Mouse (Mus musculus) gastrocnemius, adult 8-10 months (tissue): ENCODE measurements around the gene Eef2. TPM values are rescaled to one million over a fixed set of nuclear protein-coding genes. Genes with fewer than 3 reads are reported as not detected.

Source experiments
- total RNA-seq, 4 experiments: library from RNA; stranded (reverse); gene quantifications; 2 replicates each; pipeline ENCODE4 v1.2.4; 2022

Eef2 gene
- total RNA-seq, 4 experiments from 2014 or later: 1,293 to 1,550 (median 1,345) TPM

Other genes starting within 250 kb of the Eef2 start
- 10 to 100 TPM in 3 of 4 experiments, 1 to 10 TPM in 1; 6.8 to 31.8 (median 26.9) TPM for gene Gadd45b, start 246.6 kb upstream of the Eef2 start, total RNA-seq
- 1 to 10 TPM; 1.1 to 2.7 (median 1.7) TPM for gene Gng7, start 161.7 kb upstream of the Eef2 start, total RNA-seq
- under 1 TPM in 1 of 4 experiments, not detected in 3; 0.24 TPM for gene Diras1, start 151.0 kb upstream of the Eef2 start, total RNA-seq
- gene Slc39a3, start 139.2 kb upstream of the Eef2 start, total RNA-seq: 10 to 100 TPM; 12.9 to 15.3 (median 13.9) TPM
- gene Sgta, start 116.5 kb upstream of the Eef2 start, total RNA-seq: 100 to 1,000 TPM in 3 of 4 experiments, 10 to 100 TPM in 1; 99.1 to 108 (median 105) TPM
- gene Thop1, start 106.6 kb upstream of the Eef2 start, total RNA-seq: 10 to 100 TPM; 21.7 to 24.1 (median 22.9) TPM
- under 1 TPM in 1 of 4 experiments, not detected in 3; 0.44 TPM for gene Creb3l3, start 77.8 kb upstream of the Eef2 start, total RNA-seq
- gene Map2k2, start 70.7 kb upstream of the Eef2 start, total RNA-seq: 100 to 1,000 TPM; 197 to 233 (median 208) TPM
- gene Zbtb7a, start 41.4 kb upstream of the Eef2 start, total RNA-seq: 10 to 100 TPM; 24.8 to 28.9 (median 25.5) TPM
- 10 to 100 TPM; 14.0 to 19.0 (median 16.2) TPM for gene Pias4, start 8.7 kb upstream of the Eef2 start, total RNA-seq
- 10 to 100 TPM; 25.2 to 31.5 (median 27.3) TPM for gene Dapk3, start 6.4 kb downstream of the Eef2 start, total RNA-seq
- not detected for gene 4930442H23Rik, start 7.2 kb downstream of the Eef2 start, total RNA-seq
- 100 to 1,000 TPM in 1 of 4 experiments, 10 to 100 TPM in 3; 15.3 to 106 (median 44.7) TPM for gene Nmrk2, start 25.4 kb downstream of the Eef2 start, total RNA-seq
- gene Atcay, start 54.2 kb downstream of the Eef2 start, total RNA-seq: not detected
- 1 to 10 TPM; 1.8 to 2.7 (median 2.1) TPM for gene Zfr2, start 56.5 kb downstream of the Eef2 start, total RNA-seq
- under 1 TPM in 2 of 4 experiments, not detected in 2; 0.31 TPM for gene Matk, start 76.3 kb downstream of the Eef2 start, total RNA-seq
- 100 to 1,000 TPM in 3 of 4 experiments, 10 to 100 TPM in 1; 96.1 to 111 (median 102) TPM for gene Mrpl54, start 90.3 kb downstream of the Eef2 start, total RNA-seq
- 100 to 1,000 TPM in 2 of 4 experiments, 10 to 100 TPM in 2; 94.6 to 106 (median 98.8) TPM for gene Apba3, start 90.3 kb downstream of the Eef2 start, total RNA-seq
- not detected for gene Tjp3, start 115.0 kb downstream of the Eef2 start, total RNA-seq
- gene Pip5k1c, start 116.3 kb downstream of the Eef2 start, total RNA-seq: 10 to 100 TPM; 18.5 to 22.8 (median 21.9) TPM
- gene Cactin, start 144.5 kb downstream of the Eef2 start, total RNA-seq: 10 to 100 TPM in 1 of 4 experiments, 1 to 10 TPM in 3; 9.4 to 11.3 (median 9.8) TPM
- under 1 TPM; 0.12 to 0.36 (median 0.19) TPM for gene Tbxa2r, start 152.1 kb downstream of the Eef2 start, total RNA-seq
- 1 to 10 TPM in 1 of 4 experiments, under 1 TPM in 3; 0.46 to 1.2 (median 0.73) TPM for gene Gipc3, start 166.6 kb downstream of the Eef2 start, total RNA-seq
- gene Hmg20b, start 173.8 kb downstream of the Eef2 start, total RNA-seq: 10 to 100 TPM; 16.9 to 22.8 (median 21.1) TPM
- gene Mfsd12, start 180.9 kb downstream of the Eef2 start, total RNA-seq: 1 to 10 TPM; 1.7 to 3.1 (median 2.1) TPM
- under 1 TPM; 0.22 to 0.68 (median 0.60) TPM for gene 4930404N11Rik, start 189.2 kb downstream of the Eef2 start, total RNA-seq
- 10 to 100 TPM; 14.8 to 18.5 (median 16.6) TPM for gene Fzr1, start 201.9 kb downstream of the Eef2 start, total RNA-seq
- 10 to 100 TPM; 46.5 to 50.1 (median 47.4) TPM for gene Dohh, start 207.8 kb downstream of the Eef2 start, total RNA-seq
- gene Gm48551, start 207.8 kb downstream of the Eef2 start, total RNA-seq: 1 to 10 TPM in 2 of 4 experiments, under 1 TPM in 2; 0.59 to 1.8 (median 1.1) TPM
- 1 to 10 TPM in 2 of 4 experiments, under 1 TPM in 1, not detected in 1; 0.43 to 1.1 (median 1.1) TPM for gene Gm48552, start 212.4 kb downstream of the Eef2 start, total RNA-seq
- gene Smim24, start 216.4 kb downstream of the Eef2 start, total RNA-seq: not detected